Mouse (Mus musculus) E14TG2a.4 (cell line): ENCODE results near the gene Nudt21.

ENCODE experiments used
- CTCF ChIP-seq: conservative IDR thresholded peaks from 2 replicates; pipeline ENCODE4 v1.5.1; 2014; ENCODE audit warnings: low read length
- NANOG ChIP-seq: IDR thresholded peaks from 2 replicates; pipeline ENCODE4 v1.6.1; 2014; ENCODE audit warnings: borderline replicate concordance, low read length, mixed read lengths

DNA sequence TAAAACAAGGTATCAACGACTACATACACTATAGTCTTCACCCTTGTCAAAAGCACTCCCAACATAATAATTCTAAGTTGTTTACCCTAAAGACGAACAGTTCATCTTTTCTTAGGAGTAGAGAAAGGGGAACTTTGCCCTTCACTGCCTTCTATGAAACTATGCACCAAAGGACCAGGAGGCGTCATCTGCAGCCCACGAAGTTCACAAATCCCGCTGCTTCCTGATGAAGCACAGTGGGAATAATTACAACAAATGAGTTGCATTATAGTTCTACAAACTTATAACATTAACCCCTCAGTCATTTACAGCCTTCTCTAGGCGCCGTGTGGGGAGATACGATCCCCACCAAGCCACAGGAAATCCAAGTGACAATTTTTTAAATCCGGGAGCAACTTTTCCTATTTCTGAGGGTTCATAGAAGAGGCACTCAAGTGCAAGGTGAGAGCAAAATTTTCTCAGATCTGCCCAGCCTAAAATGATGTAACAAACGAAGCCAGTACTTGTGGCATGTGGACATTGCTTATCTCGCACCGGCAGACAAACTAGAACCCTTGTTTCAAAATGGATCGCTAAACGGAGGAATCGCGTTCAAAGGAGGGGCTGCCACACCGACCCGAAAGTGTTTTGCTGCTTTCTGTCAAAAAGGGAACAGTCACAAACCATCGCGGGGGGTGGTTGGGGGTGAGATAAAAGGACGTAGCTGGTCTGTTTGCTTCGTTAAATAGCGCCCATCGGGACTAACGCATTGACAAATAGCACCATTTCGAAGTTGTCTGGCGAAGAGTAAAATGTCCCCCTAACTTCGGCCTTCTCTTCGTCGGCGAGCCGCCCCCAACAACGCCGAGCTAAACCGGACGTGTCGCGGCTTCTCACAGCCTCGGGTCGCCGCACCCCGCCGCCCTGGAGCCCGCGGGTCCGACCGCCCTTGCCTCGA is 25.5 kb downstream of the Nudt21 start:
- TF ChIP-seq CTCF (no peak), NANOG (no peak)
